Mouse (Mus musculus): ENCODE measurements at regions not wholly inside any gene's neighbourhood (a gene's known extent, or its start where the extent isn't known, plus 50 kb on each side); places are given as distances from the start of the nearest gene placed in this dataset.

GRCm38 (mm10) chr3:50987821-50988220, 236.4 kb upstream of the Noct start:
- no peak overlapping the region for H3K4me3 ChIP-seq (replicated peaks)
- no peaks in the 10 kb centered on the region for H3K36me3 ChIP-seq (ENCODE audit: control insufficient read depth)
- no peaks in the 10 kb centered on the region for H3K27me3 ChIP-seq (ENCODE audit: control insufficient read depth)
- H3K4me1 ChIP-seq (ENCODE audit: control insufficient read depth) = no peaks in the 10 kb centered on the region
- TF ChIP-seq TAL1 (IDR thresholded peaks at IDR 0.05; ENCODE audit: low read length) = no peak
- H3K9me3 ChIP-seq (ENCODE audit: control insufficient read depth, low read length) = no peaks in the 10 kb centered on the region

- H3K27me3 ChIP-seq (ENCODE audit: control insufficient read depth) = no peaks in the 10 kb centered on the region
- no peak overlapping the region for H3K4me3 ChIP-seq (replicated peaks)
- no peaks in the 10 kb centered on the region for H3K9me3 ChIP-seq (ENCODE audit: control insufficient read depth, low read length)
- no peaks in the 10 kb centered on the region for H3K36me3 ChIP-seq (ENCODE audit: control insufficient read depth)
- no peaks in the 10 kb centered on the region for H3K4me1 ChIP-seq (ENCODE audit: control insufficient read depth)
- no peak for TF ChIP-seq TAL1 (IDR thresholded peaks at IDR 0.05; ENCODE audit: low read length)
Measured at GRCm38 (mm10) chr3:50990810-50991209, 233.4 kb upstream of the Noct start.

- Histone ChIP-seq H3K36me3 (ENCODE audit: control insufficient read depth) (no peaks in the 10 kb centered on the region), H3K4me3 (replicated peaks) (no peak overlapping the region), H3K4me1 (ENCODE audit: control insufficient read depth) (no peaks in the 10 kb centered on the region), H3K9me3 (ENCODE audit: control insufficient read depth, low read length) (no peaks in the 10 kb centered on the region), H3K27me3 (ENCODE audit: control insufficient read depth) (no peaks in the 10 kb centered on the region)
- no peak for TF ChIP-seq GATA1 (IDR thresholded peaks at IDR 0.05; ENCODE audit: low read length)
- no peak for TF ChIP-seq TAL1 (IDR thresholded peaks at IDR 0.05; ENCODE audit: low read length)
Measured at GRCm38 (mm10) chr3:50992581-50993313, 231.5 kb upstream of the Noct start.

GRCm38 (mm10) chr3:50999745-51000144, 224.5 kb upstream of the Noct start:
- Histone ChIP-seq H3K4me1 (ENCODE audit: control insufficient read depth) (no peaks in the 10 kb centered on the region), H3K36me3 (ENCODE audit: control insufficient read depth) (no peaks in the 10 kb centered on the region), H3K27me3 (ENCODE audit: control insufficient read depth) (no peaks in the 10 kb centered on the region), H3K4me3 (replicated peaks) (no peak overlapping the region), H3K9me3 (ENCODE audit: control insufficient read depth, low read length) (no peaks in the 10 kb centered on the region)
- TF ChIP-seq TAL1 (IDR thresholded peaks at IDR 0.05; ENCODE audit: low read length) = no peak
- no peak for TF ChIP-seq GATA1 (IDR thresholded peaks at IDR 0.05; ENCODE audit: low read length)

GRCm38 (mm10) chr3:51000938-51001337, 223.3 kb upstream of the Noct start:
- Histone ChIP-seq H3K36me3 (ENCODE audit: control insufficient read depth) (no peaks in the 10 kb centered on the region), H3K4me3 (replicated peaks) (no peak overlapping the region), H3K27me3 (ENCODE audit: control insufficient read depth) (no peaks in the 10 kb centered on the region), H3K4me1 (ENCODE audit: control insufficient read depth) (no peaks in the 10 kb centered on the region), H3K9me3 (ENCODE audit: control insufficient read depth, low read length) (no peaks in the 10 kb centered on the region)
- no peak for TF ChIP-seq TAL1 (IDR thresholded peaks at IDR 0.05; ENCODE audit: low read length)
- TF ChIP-seq GATA1 (IDR thresholded peaks at IDR 0.05; ENCODE audit: low read length) = no peak

GRCm38 (mm10) chr3:51002662-51003061, 221.6 kb upstream of the Noct start:
- H3K36me3 ChIP-seq (ENCODE audit: control insufficient read depth) = no peaks in the 10 kb centered on the region
- H3K27me3 ChIP-seq (ENCODE audit: control insufficient read depth) = no peaks in the 10 kb centered on the region
- H3K4me1 ChIP-seq (ENCODE audit: control insufficient read depth) = no peaks in the 10 kb centered on the region
- TF ChIP-seq TAL1 (IDR thresholded peaks at IDR 0.05; ENCODE audit: low read length) (no peak), GATA1 (IDR thresholded peaks at IDR 0.05; ENCODE audit: low read length) (no peak)
- H3K9me3 ChIP-seq (ENCODE audit: control insufficient read depth, low read length) = no peaks in the 10 kb centered on the region
- H3K4me3 ChIP-seq (replicated peaks) = no peak overlapping the region

GRCm38 (mm10) chr3:51003506-51004170, 220.6 kb upstream of the Noct start:
- no peaks in the 10 kb centered on the region for H3K9me3 ChIP-seq (ENCODE audit: control insufficient read depth, low read length)
- H3K36me3 ChIP-seq (ENCODE audit: control insufficient read depth) = no peaks in the 10 kb centered on the region
- H3K4me1 ChIP-seq (ENCODE audit: control insufficient read depth) = no peaks in the 10 kb centered on the region
- no peaks in the 10 kb centered on the region for H3K27me3 ChIP-seq (ENCODE audit: control insufficient read depth)
- H3K4me3 ChIP-seq (replicated peaks) = no peak overlapping the region
- TF ChIP-seq TAL1 (IDR thresholded peaks at IDR 0.05; ENCODE audit: low read length) (no peak), GATA1 (IDR thresholded peaks at IDR 0.05; ENCODE audit: low read length) (no peak)

- TF ChIP-seq GATA1 (IDR thresholded peaks at IDR 0.05; ENCODE audit: low read length) (no peak), TAL1 (IDR thresholded peaks at IDR 0.05; ENCODE audit: low read length) (no peak)
- Histone ChIP-seq H3K4me3 (replicated peaks) (no peak overlapping the region), H3K4me1 (ENCODE audit: control insufficient read depth) (no peaks in the 10 kb centered on the region), H3K36me3 (ENCODE audit: control insufficient read depth) (no peaks in the 10 kb centered on the region), H3K9me3 (ENCODE audit: control insufficient read depth, low read length) (no peaks in the 10 kb centered on the region), H3K27me3 (ENCODE audit: control insufficient read depth) (no peaks in the 10 kb centered on the region)
Measured at GRCm38 (mm10) chr3:51004216-51004615, 220.0 kb upstream of the Noct start.

- Histone ChIP-seq H3K9me3 (ENCODE audit: control insufficient read depth, low read length) (no peaks in the 10 kb centered on the region), H3K4me3 (replicated peaks) (no peak overlapping the region), H3K27me3 (ENCODE audit: control insufficient read depth) (no peaks in the 10 kb centered on the region), H3K36me3 (ENCODE audit: control insufficient read depth) (no peaks in the 10 kb centered on the region), H3K4me1 (ENCODE audit: control insufficient read depth) (no peaks in the 10 kb centered on the region)
- no peak for TF ChIP-seq TAL1 (IDR thresholded peaks at IDR 0.05; ENCODE audit: low read length)
- no peak for TF ChIP-seq GATA1 (IDR thresholded peaks at IDR 0.05; ENCODE audit: low read length)
Measured at GRCm38 (mm10) chr3:51009098-51009497, 215.1 kb upstream of the Noct start.

Measured in erythroblast, embryonic 14.5 days (primary cell).